In the genomic region with DNA sequence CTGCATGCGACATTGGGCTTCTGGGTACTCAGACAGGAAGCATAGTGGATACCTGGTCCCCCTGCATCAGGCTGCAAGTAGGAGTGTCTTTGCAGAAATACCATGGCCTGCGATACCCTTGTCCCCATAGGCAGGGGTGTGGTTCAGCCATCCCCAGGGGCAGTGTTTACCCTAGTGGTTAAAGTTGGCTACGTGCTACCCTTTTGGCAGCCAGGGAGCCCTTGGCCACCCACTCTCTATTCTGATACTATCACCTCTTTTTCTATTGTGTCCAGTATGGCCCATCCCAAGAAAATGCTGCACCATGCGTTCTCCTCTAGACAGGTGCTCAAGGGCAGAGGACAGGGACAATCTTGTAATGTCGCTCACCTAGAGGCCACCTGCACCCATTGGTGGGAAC, we compare ENCODE assay signal across 19 mouse cellular contexts. TPM values are rescaled to one million over a fixed set of nuclear protein-coding genes. Genes with fewer than 3 reads are reported as not detected.
DNase-seq lines count a peak whose midpoint lies in the region; ATAC-seq and TF ChIP-seq lines count a peak whose summit lies in the region.
"Had no signal": no experiment of that assay in that cellular context is flagged by ENCODE, and none has a peak within 500 bp of the region (broad histone marks: within the 10 kb centered on the region; RNA-seq: fewer than 3 reads in every experiment).

No protein-coding gene starts in this region.

- H3K4me3 ChIP-seq in heart, embryonic 14.5 days (ENCODE audit: control insufficient read depth in 1 of 2, insufficient read depth in 1 of 2, low read depth in 1 of 2, low read length in 2 of 2) = no peak overlapping the region
- H3K4me3 ChIP-seq in heart, embryonic 11.5 days (ENCODE audit: low read depth, low read length) = no peak overlapping the region
- no peak overlapping the region for H3K4me3 ChIP-seq in kidney, adult 2 months (ENCODE audit: insufficient read depth, low read depth, low read length)
- H3K4me3 ChIP-seq in kidney, embryonic 16.5 days (ENCODE audit: low read length) = no peak overlapping the region
- no peak overlapping the region for H3K4me3 ChIP-seq in lung, postnatal 0 days (ENCODE audit: low read depth, low read length)
- H3K4me3 ChIP-seq: embryonic facial prominence, embryonic 13.5 days; forebrain, embryonic 12.5 days; hindbrain, embryonic 10.5 days; intestine, embryonic 15.5 days had no signal

- peaks cover 20 to 22% of the 10 kb centered on the region in 2 experiments for H3K4me1 ChIP-seq in heart, embryonic 14.5 days (ENCODE audit: control insufficient read depth in 2 of 2, insufficient read depth in 2 of 2, low read length in 2 of 2)
- peaks cover 21% of the 10 kb centered on the region; the same call in 1 of the 2 replicates for H3K4me1 ChIP-seq in heart, embryonic 11.5 days (ENCODE audit: control insufficient read depth, insufficient read depth, low read length)
- H3K4me1 ChIP-seq in kidney, adult 2 months (ENCODE audit: control insufficient read depth, insufficient read depth, low read length) = 0 out of 2 replicates have a peak, but pooled peaks cover 3% of the 10 kb centered on the region
- 0 out of 2 replicates have a peak, but pooled peaks cover 4% of the 10 kb centered on the region for H3K4me1 ChIP-seq in kidney, embryonic 16.5 days (ENCODE audit: insufficient read depth, low read length)
- no peaks in the 10 kb centered on the region for H3K4me1 ChIP-seq in lung, postnatal 0 days (ENCODE audit: insufficient read depth, low read depth, low read length)
- H3K4me1 ChIP-seq: intestine, embryonic 15.5 days had no signal

- no peak overlapping the region for H3K9ac ChIP-seq in heart, embryonic 14.5 days (ENCODE audit: low read length)
- no peak overlapping the region for H3K9ac ChIP-seq in heart, embryonic 11.5 days (ENCODE audit: low read depth, low read length)
- H3K9ac ChIP-seq in kidney, embryonic 16.5 days (replicated peaks; ENCODE audit: low read length) = no peak overlapping the region
- no peak overlapping the region for H3K9ac ChIP-seq in lung, postnatal 0 days (replicated peaks; ENCODE audit: low read depth)
- H3K9ac ChIP-seq: embryonic facial prominence, embryonic 13.5 days; forebrain, embryonic 12.5 days; hindbrain, embryonic 14.5 days; intestine, embryonic 15.5 days had no signal

- 0 out of 2 replicates have a peak, but pooled peaks have one; percentile 7 for ATAC-seq in heart, embryonic 14.5 days (ENCODE audit: insufficient number of reproducible peaks, insufficient read depth, low FRiP score, low read depth)
- no peak for ATAC-seq in heart, embryonic 11.5 days (replicated peaks; ENCODE audit: insufficient number of reproducible peaks, low FRiP score, low TSS enrichment)
- ATAC-seq in kidney, embryonic 16.5 days (ENCODE audit: low FRiP score, low TSS enrichment) = no peak
- peak; percentile 10; the same call in 1 of the 2 replicates for ATAC-seq in lung, postnatal 0 days
- ATAC-seq: activated CD4-positive, CD25-positive, alpha-beta regulatory T cell, adult 4 months; forebrain, embryonic 16.5 days; Patski had no signal

- DNase-seq in adrenal gland, postnatal 10 days = peak; percentile 53
- no peak for DNase-seq in adrenal gland, postnatal 4 days (ENCODE audit: low spot score in 2 of 2)
- DNase-seq in kidney, adult 2 months = no peak
- DNase-seq in lung, postnatal 0 days (ENCODE audit: low spot score) = no peak
- no peak for DNase-seq in lung, adult 18-20 months
- DNase-seq: cerebellum, adult 18-20 months; cerebellum, adult 9-11 months; cerebellum, postnatal 36 days had no signal

- no peaks in the 10 kb centered on the region for H3K27me3 ChIP-seq in heart, embryonic 14.5 days (ENCODE audit: control insufficient read depth, insufficient read depth, low read length)
- no peaks in the 10 kb centered on the region for H3K27me3 ChIP-seq in heart, embryonic 11.5 days (ENCODE audit: control insufficient read depth, insufficient read depth, low read length)
- H3K27me3 ChIP-seq in kidney, adult 2 months (replicated peaks; ENCODE audit: control insufficient read depth, insufficient read depth, low read length) = no peaks in the 10 kb centered on the region
- no peaks in the 10 kb centered on the region for H3K27me3 ChIP-seq in kidney, embryonic 16.5 days (ENCODE audit: insufficient read depth, low read length)
- no peaks in the 10 kb centered on the region for H3K27me3 ChIP-seq in lung, postnatal 0 days (replicated peaks; ENCODE audit: insufficient read depth, low read length)
- H3K27me3 ChIP-seq: embryonic facial prominence, embryonic 13.5 days; forebrain, embryonic 12.5 days; intestine, embryonic 15.5 days; Patski had no signal

- H3K4me2 ChIP-seq in heart, embryonic 14.5 days (ENCODE audit: low read length) = no peak overlapping the region
- H3K4me2 ChIP-seq in heart, embryonic 11.5 days = no peak overlapping the region
- no peak overlapping the region for H3K4me2 ChIP-seq in kidney, embryonic 16.5 days (replicated peaks; ENCODE audit: low read depth, low read length)
- H3K4me2 ChIP-seq in lung, postnatal 0 days (replicated peaks; ENCODE audit: low read depth, low read length) = no peak overlapping the region
- H3K4me2 ChIP-seq: embryonic facial prominence, embryonic 13.5 days; forebrain, embryonic 12.5 days; hindbrain, embryonic 14.5 days; intestine, embryonic 15.5 days had no signal

- no peaks in the 10 kb centered on the region for H3K9me3 ChIP-seq in heart, embryonic 14.5 days (ENCODE audit: control insufficient read depth, low read length)
- H3K9me3 ChIP-seq in heart, embryonic 11.5 days (replicated peaks; ENCODE audit: control insufficient read depth, low read length) = no peaks in the 10 kb centered on the region
- H3K9me3 ChIP-seq in kidney, embryonic 16.5 days (ENCODE audit: low read length) = no peaks in the 10 kb centered on the region
- H3K9me3 ChIP-seq in lung, postnatal 0 days (ENCODE audit: low read length) = no peaks in the 10 kb centered on the region
- H3K9me3 ChIP-seq: embryonic facial prominence, embryonic 13.5 days; forebrain, embryonic 12.5 days; hindbrain, embryonic 10.5 days; intestine, embryonic 15.5 days had no signal

- 85% methylated on average over 5 of the region's 5 CpGs for WGBS in heart, embryonic 14.5 days
- WGBS in heart, embryonic 11.5 days (ENCODE audit: insufficient replicate concordance) = 82% methylated on average over 5 of the region's 5 CpGs
- WGBS in kidney, adult 2 months = 67% methylated on average over 5 of the region's 5 CpGs
- WGBS in kidney, embryonic 16.5 days = 83% methylated on average over 5 of the region's 5 CpGs
- WGBS in lung, postnatal 0 days = 51% methylated on average over 5 of the region's 5 CpGs

- no peak for TF ChIP-seq POLR2A in kidney, adult 2 months (IDR thresholded peaks at IDR 0.05; ENCODE audit: low read depth, low read length)

- TF ChIP-seq CTCF in kidney, adult 2 months (conservative IDR thresholded peaks at IDR 0.05; ENCODE audit: insufficient read depth, insufficient read length, low read depth, low read length) = no peak
- no peak for TF ChIP-seq CTCF in lung, postnatal 0 days (IDR thresholded peaks at IDR 0.05)

- H3K36me3 ChIP-seq in heart, embryonic 14.5 days (ENCODE audit: control insufficient read depth, insufficient read depth, low read length) = no peaks in the 10 kb centered on the region
- H3K36me3 ChIP-seq in heart, embryonic 11.5 days (ENCODE audit: control insufficient read depth, insufficient read depth, low read length) = no peaks in the 10 kb centered on the region
- no peaks in the 10 kb centered on the region for H3K36me3 ChIP-seq in kidney, adult 2 months (ENCODE audit: control insufficient read depth, insufficient read depth, low read length)
- no peaks in the 10 kb centered on the region for H3K36me3 ChIP-seq in kidney, embryonic 16.5 days (ENCODE audit: insufficient read depth, low read length)
- H3K36me3 ChIP-seq in lung, postnatal 0 days (ENCODE audit: insufficient read depth, low read length) = no peaks in the 10 kb centered on the region
- H3K36me3 ChIP-seq: embryonic facial prominence, embryonic 13.5 days; forebrain, embryonic 12.5 days; hindbrain, embryonic 10.5 days; intestine, embryonic 15.5 days had no signal

- no peak for TF ChIP-seq EP300 in lung, postnatal 0 days (IDR thresholded peaks at IDR 0.05)

- no peak overlapping the region for H3K27ac ChIP-seq in heart, embryonic 14.5 days (replicated peaks in 1 of 2; ENCODE audit: control insufficient read depth in 1 of 2, insufficient read depth in 1 of 2, low read depth in 2 of 2, low read length in 2 of 2)
- H3K27ac ChIP-seq in heart, embryonic 11.5 days (ENCODE audit: low read depth, low read length) = no peak overlapping the region
- H3K27ac ChIP-seq in kidney, adult 2 months (ENCODE audit: insufficient read depth, low read depth, low read length) = peak overlapping the region; percentile 47
- no peak overlapping the region for H3K27ac ChIP-seq in kidney, embryonic 16.5 days (ENCODE audit: low read length)
- no peak overlapping the region for H3K27ac ChIP-seq in lung, postnatal 0 days (ENCODE audit: low read length)
- H3K27ac ChIP-seq: embryonic facial prominence, embryonic 13.5 days; forebrain, embryonic 12.5 days; hindbrain, embryonic 10.5 days; hindbrain, embryonic 14.5 days; intestine, embryonic 15.5 days had no signal

RNA-seq across cellular contexts. Expression of a gene that starts 8.4 kb away (rescaled TPM):
- 100 to 1,000 TPM; 113 to 138 TPM for total RNA-seq in adrenal gland, postnatal 10 days (2021)
- total RNA-seq in adrenal gland, postnatal 4 days (2021) = 10 to 100 TPM; 25.6 to 31.5 TPM
- polyA plus RNA-seq in heart, embryonic 14.5 days (2014; fragmentation: Nextera tagmentation; extraction: Ambion mirVana) = 12.1 and 13.7 TPM in 2 replicates
- 7.6 and 8.0 TPM in 2 replicates for polyA plus RNA-seq in heart, embryonic 11.5 days (2014; fragmentation: Nextera tagmentation; extraction: Ambion mirVana)
- polyA plus RNA-seq in kidney, adult 2 months (2012; rRNA removed) = 34.5 and 36.6 TPM in 2 replicates
- polyA plus RNA-seq in kidney, embryonic 16.5 days (2015; fragmentation: Nextera tagmentation; extraction: Ambion mirVana) = 4.7 and 5.7 TPM in 2 replicates
- polyA plus RNA-seq in lung, postnatal 0 days (2015; fragmentation: Nextera tagmentation; extraction: Ambion mirVana) = 0.54 and 1.3 TPM in 2 replicates

RNA-seq across cellular contexts. Expression of a gene that starts 24.6 kb away (rescaled TPM):
- 10 to 100 TPM; 11.4 to 13.3 TPM for total RNA-seq in adrenal gland, postnatal 10 days (2021)
- 10 to 100 TPM; 15.3 to 17.0 TPM for total RNA-seq in adrenal gland, postnatal 4 days (2021)
- polyA plus RNA-seq in heart, embryonic 14.5 days (2014; fragmentation: Nextera tagmentation; extraction: Ambion mirVana) = 28.3 and 34.1 TPM in 2 replicates
- 26.3 and 37.0 TPM in 2 replicates for polyA plus RNA-seq in heart, embryonic 11.5 days (2014; fragmentation: Nextera tagmentation; extraction: Ambion mirVana)
- polyA plus RNA-seq in kidney, adult 2 months (2012; rRNA removed) = 2.6 and 3.7 TPM in 2 replicates
- 56.2 and 57.0 TPM in 2 replicates for polyA plus RNA-seq in kidney, embryonic 16.5 days (2015; fragmentation: Nextera tagmentation; extraction: Ambion mirVana)
- 4.5 and 5.5 TPM in 2 replicates for polyA plus RNA-seq in lung, postnatal 0 days (2015; fragmentation: Nextera tagmentation; extraction: Ambion mirVana)

RNA-seq across cellular contexts. Expression of a gene that starts 26.7 kb away (rescaled TPM):
- total RNA-seq in adrenal gland, postnatal 10 days (2021) = 1 to 10 TPM; 6.3 to 8.6 TPM
- total RNA-seq in adrenal gland, postnatal 4 days (2021) = 10 to 100 TPM in 1 of 2 experiments, 1 to 10 TPM in 1; 7.9 to 12.9 TPM
- 9.1 and 9.8 TPM in 2 replicates for polyA plus RNA-seq in heart, embryonic 14.5 days (2014; fragmentation: Nextera tagmentation; extraction: Ambion mirVana)
- polyA plus RNA-seq in heart, embryonic 11.5 days (2014; fragmentation: Nextera tagmentation; extraction: Ambion mirVana) = 8.7 and 12.8 TPM in 2 replicates
- 8.4 and 9.6 TPM in 2 replicates for polyA plus RNA-seq in kidney, adult 2 months (2012; rRNA removed)
- polyA plus RNA-seq in kidney, embryonic 16.5 days (2015; fragmentation: Nextera tagmentation; extraction: Ambion mirVana) = 8.7 and 9.1 TPM in 2 replicates
- 4.1 and 4.3 TPM in 2 replicates for polyA plus RNA-seq in lung, postnatal 0 days (2015; fragmentation: Nextera tagmentation; extraction: Ambion mirVana)

Comparison
In these comparisons a context has a peak if more than half of its experiments do, and no peak if none do; other contexts are left out.
1. ATAC-seq: peak in heart, embryonic 14.5 days (single experiment) and lung, postnatal 0 days (single experiment); none in heart, embryonic 11.5 days (single experiment) and kidney, embryonic 16.5 days (single experiment).